Mouse (Mus musculus) cerebellum, adult 2 months (tissue): Measurements from ENCODE around the gene Myo9b.

ENCODE experiments used
- CTCF ChIP-seq: fragments of 200-500 bp; IDR thresholded peaks from 2 replicates; pipeline ENCODE4 v1.5.1; 2011; ENCODE audit warnings: low read depth, mild to moderate bottlenecking, control low read depth, low read length, moderate library complexity, borderline replicate concordance; ENCODE audit not compliant: insufficient read depth
- POLR2A ChIP-seq: fragments of 200-500 bp; IDR thresholded peaks from 2 replicates; pipeline ENCODE4 v1.6.1; 2011; ENCODE audit warnings: low read length, control low read depth, borderline replicate concordance; ENCODE audit not compliant: insufficient read depth

GRCm38 (mm10) chr8:71224560-71224959, 48.0 kb upstream of the Myo9b start:
- TF ChIP-seq CTCF, result no peak
- no peak for TF ChIP-seq POLR2A
